Mouse (Mus musculus) ES-Bruce4 (cell line): ENCODE data around the gene Samd4b.

Source experiments
- CTCF ChIP-seq: IDR thresholded peaks from one replicate; pipeline ENCODE4 v1.8.1; 2011; ENCODE audit warnings: low read depth, low read length
- EP300 ChIP-seq: IDR thresholded peaks from 2 replicates; pipeline ENCODE4 v1.6.1; 2011; ENCODE audit warnings: low read depth, low read length; ENCODE audit not compliant: insufficient read depth

- no peak for TF ChIP-seq EP300
- no peak for TF ChIP-seq CTCF
These were observed 240.0 kb downstream of the Samd4b start for GRCm38 (mm10) chr7:28357984-28358383.
